Mouse (Mus musculus): ENCODE measurements around the gene Ube4a. TPM values are rescaled to one million over a fixed set of nuclear protein-coding genes. Genes with fewer than 3 reads are reported as not detected.

The Ube4a gene
- polyA plus RNA-seq, 1 experiment from 2014 or later, result 25.7 TPM

GRCm38 (mm10) chr9:45000249-45000648, 34.8 kb upstream of the Ube4a start:
- no peaks in the 10 kb centered on the region for H3K9me3 ChIP-seq (ENCODE audit: control insufficient read depth, low read length)
- no peak overlapping the region for H3K9ac ChIP-seq (ENCODE audit: low read length)
- no peak overlapping the region for H3K4me2 ChIP-seq (ENCODE audit: low read length)
- no peaks in the 10 kb centered on the region for H3K4me1 ChIP-seq (ENCODE audit: control insufficient read depth in 2 of 2, insufficient read depth in 2 of 2, low read length in 2 of 2)
- H3K27ac ChIP-seq (replicated peaks in 1 of 2; ENCODE audit: control insufficient read depth in 1 of 2, insufficient read depth in 1 of 2, low read depth in 2 of 2, low read length in 2 of 2), result no peak overlapping the region
- 0 out of 2 replicates have a peak, but pooled peaks cover 8% of the 10 kb centered on the region for H3K27me3 ChIP-seq (ENCODE audit: control insufficient read depth, insufficient read depth, low read length)
- no peak overlapping the region for H3K4me3 ChIP-seq (ENCODE audit: control insufficient read depth in 1 of 2, insufficient read depth in 1 of 2, low read depth in 1 of 2, low read length in 2 of 2)
- WGBS, result 33% methylated on average over 3 of the region's 3 CpGs
- no peaks in the 10 kb centered on the region for H3K36me3 ChIP-seq (ENCODE audit: control insufficient read depth, insufficient read depth, low read length)
- ATAC-seq (ENCODE audit: insufficient number of reproducible peaks, insufficient read depth, low FRiP score, low read depth), result no peak

GRCm38 (mm10) chr9:44999776-45000175, 34.4 kb upstream of the Ube4a start:
- WGBS, result 76% methylated on average over 5 of the region's 5 CpGs
- no peaks in the 10 kb centered on the region for H3K4me1 ChIP-seq (ENCODE audit: control insufficient read depth in 2 of 2, insufficient read depth in 2 of 2, low read length in 2 of 2)
- no peak overlapping the region for H3K9ac ChIP-seq (ENCODE audit: low read length)
- H3K27me3 ChIP-seq (ENCODE audit: control insufficient read depth, insufficient read depth, low read length), result 0 out of 2 replicates have a peak, but pooled peaks cover 8% of the 10 kb centered on the region
- no peaks in the 10 kb centered on the region for H3K36me3 ChIP-seq (ENCODE audit: control insufficient read depth, insufficient read depth, low read length)
- no peak overlapping the region for H3K4me2 ChIP-seq (ENCODE audit: low read length)
- no peaks in the 10 kb centered on the region for H3K9me3 ChIP-seq (ENCODE audit: control insufficient read depth, low read length)
- no peak overlapping the region for H3K4me3 ChIP-seq (ENCODE audit: control insufficient read depth in 1 of 2, insufficient read depth in 1 of 2, low read depth in 1 of 2, low read length in 2 of 2)
- ATAC-seq (ENCODE audit: insufficient number of reproducible peaks, insufficient read depth, low FRiP score, low read depth), result no peak
- H3K27ac ChIP-seq (replicated peaks in 1 of 2; ENCODE audit: control insufficient read depth in 1 of 2, insufficient read depth in 1 of 2, low read depth in 2 of 2, low read length in 2 of 2), result no peak overlapping the region

- H3K4me1 ChIP-seq (ENCODE audit: control insufficient read depth in 2 of 2, insufficient read depth in 2 of 2, low read length in 2 of 2), result no peaks in the 10 kb centered on the region
- ATAC-seq (ENCODE audit: insufficient number of reproducible peaks, insufficient read depth, low FRiP score, low read depth), result no peak
- no peaks in the 10 kb centered on the region for H3K9me3 ChIP-seq (ENCODE audit: control insufficient read depth, low read length)
Measured at GRCm38 (mm10) chr9:44999171-44999570, 33.8 kb upstream of the Ube4a start.

GRCm38 (mm10) chr9:44998138-44998537, 32.7 kb upstream of the Ube4a start:
- ATAC-seq (ENCODE audit: insufficient number of reproducible peaks, insufficient read depth, low FRiP score, low read depth), result no peak
- Histone ChIP-seq H3K9ac (ENCODE audit: low read length) (no peak overlapping the region), H3K9me3 (ENCODE audit: control insufficient read depth, low read length) (no peaks in the 10 kb centered on the region), H3K4me1 (ENCODE audit: control insufficient read depth in 2 of 2, insufficient read depth in 2 of 2, low read length in 2 of 2) (no peaks in the 10 kb centered on the region), H3K36me3 (ENCODE audit: control insufficient read depth, insufficient read depth, low read length) (no peaks in the 10 kb centered on the region), H3K4me3 (ENCODE audit: control insufficient read depth in 1 of 2, insufficient read depth in 1 of 2, low read depth in 1 of 2, low read length in 2 of 2) (no peak overlapping the region), H3K27ac (replicated peaks in 1 of 2; ENCODE audit: control insufficient read depth in 1 of 2, insufficient read depth in 1 of 2, low read depth in 2 of 2, low read length in 2 of 2) (no peak overlapping the region), H3K27me3 (ENCODE audit: control insufficient read depth, insufficient read depth, low read length) (0 out of 2 replicates have a peak, but pooled peaks cover 4% of the 10 kb centered on the region), H3K4me2 (ENCODE audit: low read length) (no peak overlapping the region)
- 71% methylated on average over 11 of the region's 11 CpGs for whole genome bisulfite sequencing

More at GRCm38 (mm10) chr9:44999171-44999570, 33.8 kb upstream of the Ube4a start:
- WGBS, result 39% methylated on average over 6 of the region's 6 CpGs
- Histone ChIP-seq H3K27me3 (ENCODE audit: control insufficient read depth, insufficient read depth, low read length) (0 out of 2 replicates have a peak, but pooled peaks cover 8% of the 10 kb centered on the region), H3K36me3 (ENCODE audit: control insufficient read depth, insufficient read depth, low read length) (no peaks in the 10 kb centered on the region), H3K27ac (replicated peaks in 1 of 2; ENCODE audit: control insufficient read depth in 1 of 2, insufficient read depth in 1 of 2, low read depth in 2 of 2, low read length in 2 of 2) (no peak overlapping the region), H3K9ac (ENCODE audit: low read length) (no peak overlapping the region), H3K4me3 (ENCODE audit: control insufficient read depth in 1 of 2, insufficient read depth in 1 of 2, low read depth in 1 of 2, low read length in 2 of 2) (no peak overlapping the region), H3K4me2 (ENCODE audit: low read length) (no peak overlapping the region)

GRCm38 (mm10) chr9:44996590-44996989, 31.2 kb upstream of the Ube4a start:
- no peak overlapping the region for H3K27ac ChIP-seq (replicated peaks in 1 of 2; ENCODE audit: control insufficient read depth in 1 of 2, insufficient read depth in 1 of 2, low read depth in 2 of 2, low read length in 2 of 2)
- WGBS, result 87% methylated on average over 7 of the region's 7 CpGs
- H3K9me3 ChIP-seq (ENCODE audit: control insufficient read depth, low read length), result no peaks in the 10 kb centered on the region
- H3K4me1 ChIP-seq (ENCODE audit: control insufficient read depth in 2 of 2, insufficient read depth in 2 of 2, low read length in 2 of 2), result no peaks in the 10 kb centered on the region
- no peak overlapping the region for H3K4me2 ChIP-seq (ENCODE audit: low read length)
- no peaks in the 10 kb centered on the region for H3K36me3 ChIP-seq (ENCODE audit: control insufficient read depth, insufficient read depth, low read length)
- no peak overlapping the region for H3K4me3 ChIP-seq (ENCODE audit: control insufficient read depth in 1 of 2, insufficient read depth in 1 of 2, low read depth in 1 of 2, low read length in 2 of 2)
- no peak for ATAC-seq (ENCODE audit: insufficient number of reproducible peaks, insufficient read depth, low FRiP score, low read depth)
- no peak overlapping the region for H3K9ac ChIP-seq (ENCODE audit: low read length)
- no peaks in the 10 kb centered on the region for H3K27me3 ChIP-seq (ENCODE audit: control insufficient read depth, insufficient read depth, low read length)

GRCm38 (mm10) chr9:44994962-44995361, 29.6 kb upstream of the Ube4a start:
- ATAC-seq (ENCODE audit: insufficient number of reproducible peaks, insufficient read depth, low FRiP score, low read depth), result no peak
- Histone ChIP-seq H3K27me3 (ENCODE audit: control insufficient read depth, insufficient read depth, low read length) (no peaks in the 10 kb centered on the region), H3K4me3 (ENCODE audit: control insufficient read depth in 1 of 2, insufficient read depth in 1 of 2, low read depth in 1 of 2, low read length in 2 of 2) (no peak overlapping the region), H3K9me3 (ENCODE audit: control insufficient read depth, low read length) (no peaks in the 10 kb centered on the region), H3K4me2 (ENCODE audit: low read length) (no peak overlapping the region), H3K9ac (ENCODE audit: low read length) (no peak overlapping the region), H3K36me3 (ENCODE audit: control insufficient read depth, insufficient read depth, low read length) (no peaks in the 10 kb centered on the region), H3K27ac (replicated peaks in 1 of 2; ENCODE audit: control insufficient read depth in 1 of 2, insufficient read depth in 1 of 2, low read depth in 2 of 2, low read length in 2 of 2) (no peak overlapping the region), H3K4me1 (ENCODE audit: control insufficient read depth in 2 of 2, insufficient read depth in 2 of 2, low read length in 2 of 2) (no peaks in the 10 kb centered on the region)
- 53% methylated on average over 4 of the region's 4 CpGs for WGBS

- Histone ChIP-seq H3K9ac (ENCODE audit: low read length) (no peak overlapping the region), H3K4me2 (ENCODE audit: low read length) (no peak overlapping the region), H3K4me3 (ENCODE audit: control insufficient read depth in 1 of 2, insufficient read depth in 1 of 2, low read depth in 1 of 2, low read length in 2 of 2) (no peak overlapping the region), H3K4me1 (ENCODE audit: control insufficient read depth in 2 of 2, insufficient read depth in 2 of 2, low read length in 2 of 2) (no peaks in the 10 kb centered on the region), H3K9me3 (ENCODE audit: control insufficient read depth, low read length) (no peaks in the 10 kb centered on the region), H3K27ac (replicated peaks in 1 of 2; ENCODE audit: control insufficient read depth in 1 of 2, insufficient read depth in 1 of 2, low read depth in 2 of 2, low read length in 2 of 2) (no peak overlapping the region), H3K36me3 (ENCODE audit: control insufficient read depth, insufficient read depth, low read length) (no peaks in the 10 kb centered on the region), H3K27me3 (ENCODE audit: control insufficient read depth, insufficient read depth, low read length) (no peaks in the 10 kb centered on the region)
- no peak for ATAC-seq (ENCODE audit: insufficient number of reproducible peaks, insufficient read depth, low FRiP score, low read depth)
- WGBS, result 85% methylated on average over 2 of the region's 2 CpGs
Measured at GRCm38 (mm10) chr9:44993268-44993667, 27.9 kb upstream of the Ube4a start.

- no peak overlapping the region for H3K27ac ChIP-seq (replicated peaks in 1 of 2; ENCODE audit: control insufficient read depth in 1 of 2, insufficient read depth in 1 of 2, low read depth in 2 of 2, low read length in 2 of 2)
- no peaks in the 10 kb centered on the region for H3K9me3 ChIP-seq (ENCODE audit: control insufficient read depth, low read length)
- no peaks in the 10 kb centered on the region for H3K27me3 ChIP-seq (ENCODE audit: control insufficient read depth, insufficient read depth, low read length)
- no peak overlapping the region for H3K4me2 ChIP-seq (ENCODE audit: low read length)
- no peaks in the 10 kb centered on the region for H3K4me1 ChIP-seq (ENCODE audit: control insufficient read depth in 2 of 2, insufficient read depth in 2 of 2, low read length in 2 of 2)
- H3K9ac ChIP-seq (ENCODE audit: low read length), result no peak overlapping the region
- no peak for ATAC-seq (ENCODE audit: insufficient number of reproducible peaks, insufficient read depth, low FRiP score, low read depth)
- no peak overlapping the region for H3K4me3 ChIP-seq (ENCODE audit: control insufficient read depth in 1 of 2, insufficient read depth in 1 of 2, low read depth in 1 of 2, low read length in 2 of 2)
- no peaks in the 10 kb centered on the region for H3K36me3 ChIP-seq (ENCODE audit: control insufficient read depth, insufficient read depth, low read length)
Measured at GRCm38 (mm10) chr9:44992271-44992670, 26.9 kb upstream of the Ube4a start.
